ENCODE assay signal across 15 mouse cellular contexts in the genomic region with DNA sequence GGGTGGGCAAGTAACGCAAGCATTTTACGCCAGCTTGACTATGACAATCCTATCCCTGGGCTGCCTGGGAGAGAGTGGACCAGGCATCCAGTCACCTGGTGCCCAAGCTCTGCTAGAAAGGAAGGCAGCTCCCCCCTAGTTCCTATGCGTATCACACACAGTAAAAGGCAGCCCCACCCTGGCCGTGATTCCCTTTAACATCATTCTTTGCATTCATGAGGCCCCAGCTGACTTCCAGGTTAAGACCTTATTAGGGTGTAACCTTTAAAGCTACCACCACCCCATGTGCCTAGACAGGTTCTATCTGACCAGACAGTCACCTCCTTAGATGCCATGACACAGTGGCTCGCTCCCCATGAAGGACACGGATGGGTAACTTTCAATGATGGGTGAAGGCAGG. TPM values are rescaled to one million over a fixed set of nuclear protein-coding genes. Genes with fewer than 3 reads are reported as not detected.
DNase-seq lines count a peak whose midpoint lies in the region; ATAC-seq lines count a peak whose summit lies in the region.
"Had no signal": no experiment of that assay in that cellular context is flagged by ENCODE, and none has a peak within 500 bp of the region (broad histone marks: within the 10 kb centered on the region; RNA-seq: fewer than 3 reads in every experiment).

No protein-coding gene starts in this region.

- peak overlapping the region; percentile 48; the same call in 1 of the 2 replicates for H3K27ac ChIP-seq in forebrain, embryonic 10.5 days
- no peak overlapping the region for H3K27ac ChIP-seq in forebrain, embryonic 11.5 days (ENCODE audit: low read depth, low read length)
- peak overlapping the region; percentile 30; the same call in 1 of the 2 replicates for H3K27ac ChIP-seq in kidney, embryonic 14.5 days (ENCODE audit: low read depth, low read length)
- H3K27ac ChIP-seq in limb, embryonic 10.5 days, result peak overlapping the region; percentile 26

- no peak overlapping the region for H3K4me2 ChIP-seq in forebrain, embryonic 11.5 days (ENCODE audit: low read depth, low read length, severe bottlenecking)
- no peak overlapping the region for H3K4me2 ChIP-seq in kidney, embryonic 14.5 days (replicated peaks; ENCODE audit: low read depth, low read length)
- H3K4me2 ChIP-seq: heart, embryonic 12.5 days had no signal

- no peak overlapping the region for H3K9ac ChIP-seq in forebrain, embryonic 11.5 days (ENCODE audit: low read length)
- H3K9ac ChIP-seq in kidney, embryonic 14.5 days (ENCODE audit: low read depth, low read length), result no peak overlapping the region
- H3K9ac ChIP-seq: heart, embryonic 12.5 days had no signal

- H3K27me3 ChIP-seq in forebrain, embryonic 10.5 days (ENCODE audit: poor library complexity, severe bottlenecking), result no peaks in the 10 kb centered on the region
- H3K27me3 ChIP-seq in forebrain, embryonic 11.5 days (ENCODE audit: control insufficient read depth, insufficient read depth, low read length), result no peaks in the 10 kb centered on the region
- no peaks in the 10 kb centered on the region for H3K27me3 ChIP-seq in kidney, embryonic 14.5 days (ENCODE audit: control insufficient read depth, insufficient read depth, low read length)
- no peaks in the 10 kb centered on the region for H3K27me3 ChIP-seq in limb, embryonic 10.5 days (ENCODE audit: low read depth, poor library complexity, severe bottlenecking)

- H3K9me3 ChIP-seq in forebrain, embryonic 10.5 days, result no peaks in the 10 kb centered on the region
- H3K9me3 ChIP-seq in forebrain, embryonic 11.5 days (ENCODE audit: control insufficient read depth, low read length), result no peaks in the 10 kb centered on the region
- H3K9me3 ChIP-seq in kidney, embryonic 14.5 days (ENCODE audit: control insufficient read depth, low read length), result no peaks in the 10 kb centered on the region
- H3K9me3 ChIP-seq in limb, embryonic 10.5 days (replicated peaks), result no peaks in the 10 kb centered on the region
- H3K9me3 ChIP-seq: heart, embryonic 12.5 days had no signal

- no peak for DNase-seq in forebrain, embryonic 10.5 days (ENCODE audit: extremely low spot score, low spot score)
- DNase-seq in forebrain, embryonic 11.5 days (ENCODE audit: low spot score), result no peak
- DNase-seq in kidney, adult 11 months, result no peak
- DNase-seq in R1 (ENCODE audit: low read depth, low spot score), result peak; percentile 76
- no peak for DNase-seq in limb, embryonic 10.5 days (ENCODE audit: low spot score)
- no peak for DNase-seq in testis, postnatal 14 days (ENCODE audit: low spot score)
- no peak for DNase-seq in thymus, postnatal 25 days
- DNase-seq: cerebellum, adult 11-12 months; cerebellum, postnatal 36 days; gastrocnemius, postnatal 36 days; heart, postnatal 36 days; liver; right cerebral cortex, postnatal 25 days had no signal

- peaks cover 5% of the 10 kb centered on the region; the same call in 1 of the 2 replicates for H3K36me3 ChIP-seq in forebrain, embryonic 10.5 days (replicated peaks)
- H3K36me3 ChIP-seq in forebrain, embryonic 11.5 days (ENCODE audit: control insufficient read depth, insufficient read depth, low read length), result no peaks in the 10 kb centered on the region
- H3K36me3 ChIP-seq in kidney, embryonic 14.5 days (ENCODE audit: control insufficient read depth, insufficient read depth, low read length), result no peaks in the 10 kb centered on the region
- no peaks in the 10 kb centered on the region for H3K36me3 ChIP-seq in limb, embryonic 10.5 days
- H3K36me3 ChIP-seq: heart, embryonic 12.5 days had no signal

- peaks cover 96% of the 10 kb centered on the region for H3K4me1 ChIP-seq in forebrain, embryonic 10.5 days
- peaks cover 23% of the 10 kb centered on the region for H3K4me1 ChIP-seq in forebrain, embryonic 11.5 days (replicated peaks; ENCODE audit: control insufficient read depth, insufficient read depth, low read length)
- peaks cover 67% of the 10 kb centered on the region for H3K4me1 ChIP-seq in kidney, embryonic 14.5 days (ENCODE audit: control insufficient read depth, insufficient read depth, low read length)
- peaks cover 92% of the 10 kb centered on the region for H3K4me1 ChIP-seq in limb, embryonic 10.5 days

- 72% methylated on average over 6 of the region's 6 CpGs for WGBS in forebrain, embryonic 10.5 days
- 68% methylated on average over 6 of the region's 6 CpGs for WGBS in forebrain, embryonic 11.5 days
- WGBS in kidney, embryonic 14.5 days, result 49% methylated on average over 6 of the region's 6 CpGs
- 78% methylated on average over 6 of the region's 6 CpGs for WGBS in limb, embryonic 10.5 days

- ATAC-seq in forebrain, embryonic 11.5 days (replicated peaks; ENCODE audit: low FRiP score), result no peak
- no peak for ATAC-seq in kidney, embryonic 14.5 days (ENCODE audit: low FRiP score, low TSS enrichment)

- no peak overlapping the region for H3K4me3 ChIP-seq in forebrain, embryonic 10.5 days
- H3K4me3 ChIP-seq in forebrain, embryonic 11.5 days (ENCODE audit: low read depth, low read length), result no peak overlapping the region
- H3K4me3 ChIP-seq in kidney, embryonic 14.5 days (ENCODE audit: low read length), result no peak overlapping the region
- no peak overlapping the region for H3K4me3 ChIP-seq in limb, embryonic 10.5 days
- H3K4me3 ChIP-seq: heart, embryonic 12.5 days had no signal

RNA-seq across cellular contexts. Expression of a gene that starts 8.7 kb away (rescaled TPM):
- polyA plus RNA-seq in forebrain, embryonic 10.5 days (2016; fragmentation: Nextera tagmentation; extraction: Ambion mirVana), result 12.5 and 14.1 TPM in 2 replicates
- 12.3 TPM in 2 replicates for polyA plus RNA-seq in forebrain, embryonic 11.5 days (2014; fragmentation: Nextera tagmentation; extraction: Ambion mirVana)
- 13.8 and 16.2 TPM in 2 replicates for polyA plus RNA-seq in kidney, embryonic 14.5 days (2014; fragmentation: Nextera tagmentation; extraction: Ambion mirVana)
- 10.3 and 12.9 TPM in 2 replicates for polyA plus RNA-seq in limb, embryonic 10.5 days (2016; fragmentation: Nextera tagmentation; extraction: Ambion mirVana)

RNA-seq across cellular contexts. Expression of a gene that starts 52.1 kb away (rescaled TPM):
- polyA plus RNA-seq in forebrain, embryonic 10.5 days (2016; fragmentation: Nextera tagmentation; extraction: Ambion mirVana), result 1.7 and 2.3 TPM in 2 replicates
- polyA plus RNA-seq in forebrain, embryonic 11.5 days (2014; fragmentation: Nextera tagmentation; extraction: Ambion mirVana), result 1.8 and 2.7 TPM in 2 replicates
- 1.7 and 2.0 TPM in 2 replicates for polyA plus RNA-seq in kidney, embryonic 14.5 days (2014; fragmentation: Nextera tagmentation; extraction: Ambion mirVana)
- polyA plus RNA-seq in limb, embryonic 10.5 days (2016; fragmentation: Nextera tagmentation; extraction: Ambion mirVana), result 1.7 and 2.0 TPM in 2 replicates
